Mouse (Mus musculus): Measurements from ENCODE around the gene Ribc1.

GRCm38 (mm10) chrX:152065674-152066073 lies 49.6 kb upstream of the Ribc1 start:
- no peak for TF ChIP-seq POLR2A (IDR thresholded peaks at IDR 0.05; ENCODE audit: borderline replicate concordance, control insufficient read depth, low read depth, low read length)
- TF ChIP-seq CTCF (IDR thresholded peaks at IDR 0.05; ENCODE audit: control insufficient read depth, insufficient read depth, low read length): no peak

Measured in bone marrow, adult 2 months (tissue).